Mouse (Mus musculus): ENCODE results near the gene Notum. TPM values are rescaled to one million over a fixed set of nuclear protein-coding genes. Genes with fewer than 3 reads are reported as not detected.

The Notum gene
- polyA plus RNA-seq, 1 experiment from 2014 or later: 7.4 TPM

DNA sequence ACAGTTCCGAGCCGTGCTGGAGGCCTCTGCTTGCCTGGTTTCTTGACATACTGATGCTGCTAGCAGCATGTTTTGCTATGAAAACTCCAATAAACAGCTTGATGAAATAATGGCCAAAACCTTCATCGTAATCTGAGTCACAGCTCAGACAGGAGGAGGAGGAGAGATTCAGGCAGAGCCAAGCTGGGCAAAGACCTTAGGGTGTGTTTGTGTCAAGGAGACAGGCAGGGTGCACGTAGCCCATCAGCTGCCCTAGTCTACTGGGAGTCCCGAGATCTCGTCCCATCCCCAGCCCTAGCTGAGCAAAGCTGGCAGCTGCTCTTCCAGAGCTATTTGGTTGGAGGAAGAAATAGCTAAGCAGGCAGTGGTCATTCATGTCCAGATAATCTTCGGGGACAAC is 55.3 kb downstream of the Notum start:
- Histone ChIP-seq H3K9ac (ENCODE audit: low read depth, low read length) (no peak overlapping the region), H3K36me3 (ENCODE audit: insufficient read depth, low read length) (peaks cover 42% of the 10 kb centered on the region), H3K27ac (no peak overlapping the region), H3K9me3 (replicated peaks; ENCODE audit: low read length) (no peaks in the 10 kb centered on the region), H3K4me1 (replicated peaks; ENCODE audit: insufficient read depth, low read length) (peaks cover 6% of the 10 kb centered on the region), H3K4me3 (replicated peaks; ENCODE audit: low read depth, low read length) (no peak overlapping the region), H3K4me2 (ENCODE audit: low read length) (no peak overlapping the region), H3K27me3 (ENCODE audit: insufficient read depth, low read length) (no peaks in the 10 kb centered on the region)
- no peak for ATAC-seq (replicated peaks; ENCODE audit: low FRiP score, low read depth)
- no peak for TF ChIP-seq CTCF (IDR thresholded peaks at IDR 0.05; ENCODE audit: low read depth)
- 90% methylated on average over 7 of the region's 7 CpGs for WGBS
- DNase-seq (ENCODE audit: low spot score): no peak

Small RNA genes lying within 50 kb of the gene (microRNA-seq; reads per million reads assigned to microRNA genes)
- gene Mir6936: 0.80 reads per million

Other genes starting within 250 kb of the Notum start
- 21.0 and 23.3 TPM in 2 replicates for gene Nploc4, start 223.5 kb downstream of the Notum start, polyA plus RNA-seq (2015; fragmentation: Nextera tagmentation; extraction: Ambion mirVana)
- not detected in 2 replicates for gene Tspan10, start 218.5 kb downstream of the Notum start, polyA plus RNA-seq (2015; fragmentation: Nextera tagmentation; extraction: Ambion mirVana)
- 0.17 and 0.36 TPM in 2 replicates for gene Pde6g, start 207.7 kb downstream of the Notum start, polyA plus RNA-seq (2015; fragmentation: Nextera tagmentation; extraction: Ambion mirVana)
- gene Oxld1, start 203.1 kb downstream of the Notum start, polyA plus RNA-seq (2015; fragmentation: Nextera tagmentation; extraction: Ambion mirVana): 24.3 and 30.3 TPM in 2 replicates
- gene Ccdc137, start 203.1 kb downstream of the Notum start, polyA plus RNA-seq (2015; fragmentation: Nextera tagmentation; extraction: Ambion mirVana): 26.3 and 29.5 TPM in 2 replicates
- gene Arl16, start 193.6 kb downstream of the Notum start, polyA plus RNA-seq (2015; fragmentation: Nextera tagmentation; extraction: Ambion mirVana): 32.7 and 35.1 TPM in 2 replicates
- gene Mrpl12, start 176.6 kb downstream of the Notum start, polyA plus RNA-seq (2015; fragmentation: Nextera tagmentation; extraction: Ambion mirVana): 218 and 224 TPM in 2 replicates
- 121 and 132 TPM in 2 replicates for gene Slc25a10, start 169.3 kb downstream of the Notum start, polyA plus RNA-seq (2015; fragmentation: Nextera tagmentation; extraction: Ambion mirVana)
- 6.6 and 7.0 TPM in 2 replicates for gene Gcgr, start 130.5 kb downstream of the Notum start, polyA plus RNA-seq (2015; fragmentation: Nextera tagmentation; extraction: Ambion mirVana)
- 218 and 227 TPM in 2 replicates for gene Mcrip1, start 111.4 kb downstream of the Notum start, polyA plus RNA-seq (2015; fragmentation: Nextera tagmentation; extraction: Ambion mirVana)
- gene Ppp1r27, start 110.0 kb downstream of the Notum start, polyA plus RNA-seq (2015; fragmentation: Nextera tagmentation; extraction: Ambion mirVana): 0.30 TPM in 1 of 2 replicates, not detected in the other
- 635 and 676 TPM in 2 replicates for gene P4hb, start 87.9 kb downstream of the Notum start, polyA plus RNA-seq (2015; fragmentation: Nextera tagmentation; extraction: Ambion mirVana)
- gene Arhgdia, start 79.6 kb downstream of the Notum start, polyA plus RNA-seq (2015; fragmentation: Nextera tagmentation; extraction: Ambion mirVana): 444 and 506 TPM in 2 replicates
- 341 and 361 TPM in 2 replicates for gene Alyref, start 62.8 kb downstream of the Notum start, polyA plus RNA-seq (2015; fragmentation: Nextera tagmentation; extraction: Ambion mirVana)
- 159 and 168 TPM in 2 replicates for gene Anapc11, start 62.8 kb downstream of the Notum start, polyA plus RNA-seq (2015; fragmentation: Nextera tagmentation; extraction: Ambion mirVana)
- gene Npb, start 52.7 kb downstream of the Notum start, polyA plus RNA-seq (2015; fragmentation: Nextera tagmentation; extraction: Ambion mirVana): 48.0 and 51.4 TPM in 2 replicates
- 116 and 118 TPM in 2 replicates for gene Pcyt2, start 43.2 kb downstream of the Notum start, polyA plus RNA-seq (2015; fragmentation: Nextera tagmentation; extraction: Ambion mirVana)
- gene Sirt7, start 35.9 kb downstream of the Notum start, polyA plus RNA-seq (2015; fragmentation: Nextera tagmentation; extraction: Ambion mirVana): 38.8 and 41.6 TPM in 2 replicates
- 26.5 and 27.4 TPM in 2 replicates for gene Mafg, start 27.6 kb downstream of the Notum start, polyA plus RNA-seq (2015; fragmentation: Nextera tagmentation; extraction: Ambion mirVana)
- gene Pycr1, start 17.4 kb downstream of the Notum start, polyA plus RNA-seq (2015; fragmentation: Nextera tagmentation; extraction: Ambion mirVana): 12.2 and 13.9 TPM in 2 replicates
- gene Myadml2, start 13.0 kb downstream of the Notum start, polyA plus RNA-seq (2015; fragmentation: Nextera tagmentation; extraction: Ambion mirVana): 0.24 and 0.28 TPM in 2 replicates
- 122 TPM in 2 replicates for gene Aspscr1, start 11.8 kb upstream of the Notum start, polyA plus RNA-seq (2015; fragmentation: Nextera tagmentation; extraction: Ambion mirVana)
- 160 and 174 TPM in 2 replicates for gene Cenpx, start 52.6 kb upstream of the Notum start, polyA plus RNA-seq (2015; fragmentation: Nextera tagmentation; extraction: Ambion mirVana)
- 31.3 and 33.5 TPM in 2 replicates for gene Lrrc45, start 52.8 kb upstream of the Notum start, polyA plus RNA-seq (2015; fragmentation: Nextera tagmentation; extraction: Ambion mirVana)
- 23.4 and 23.7 TPM in 2 replicates for gene Rac3, start 60.3 kb upstream of the Notum start, polyA plus RNA-seq (2015; fragmentation: Nextera tagmentation; extraction: Ambion mirVana)
- gene Dcxr, start 66.1 kb upstream of the Notum start, polyA plus RNA-seq (2015; fragmentation: Nextera tagmentation; extraction: Ambion mirVana): 112 and 123 TPM in 2 replicates
- gene Cbr2, start 70.9 kb upstream of the Notum start, polyA plus RNA-seq (2015; fragmentation: Nextera tagmentation; extraction: Ambion mirVana): 1.8 and 3.6 TPM in 2 replicates
- 2.6 and 4.5 TPM in 2 replicates for gene Hmga1b, start 101.6 kb upstream of the Notum start, polyA plus RNA-seq (2015; fragmentation: Nextera tagmentation; extraction: Ambion mirVana)
- 32.4 and 32.6 TPM in 2 replicates for gene Rfng, start 123.0 kb upstream of the Notum start, polyA plus RNA-seq (2015; fragmentation: Nextera tagmentation; extraction: Ambion mirVana)
- gene Gps1, start 123.1 kb upstream of the Notum start, polyA plus RNA-seq (2015; fragmentation: Nextera tagmentation; extraction: Ambion mirVana): 158 and 170 TPM in 2 replicates
- gene Dus1l, start 135.2 kb upstream of the Notum start, polyA plus RNA-seq (2015; fragmentation: Nextera tagmentation; extraction: Ambion mirVana): 66.0 and 73.0 TPM in 2 replicates
- gene Fasn, start 163.4 kb upstream of the Notum start, polyA plus RNA-seq (2015; fragmentation: Nextera tagmentation; extraction: Ambion mirVana): 19.8 and 19.9 TPM in 2 replicates

Measured in kidney, postnatal 0 days (tissue).